Mouse (Mus musculus): Measurements from ENCODE around the gene Ninl. TPM values are rescaled to one million over a fixed set of nuclear protein-coding genes. Genes with fewer than 3 reads are reported as not detected.

Gene Ninl
- polyA plus RNA-seq, 1 experiment from 2014 or later = 12.4 TPM

Other genes with a start within 250 kb of the Ninl start
- gene Abhd12, start 134.6 kb downstream of the Ninl start, polyA plus RNA-seq (2015; fragmentation: Nextera tagmentation; extraction: Ambion mirVana) = 21.3 and 21.7 TPM in 2 replicates
- gene Gins1, start 134.0 kb downstream of the Ninl start, polyA plus RNA-seq (2015; fragmentation: Nextera tagmentation; extraction: Ambion mirVana) = 29.1 and 31.7 TPM in 2 replicates
- gene Nanp, start within 50 bp of the Ninl start, polyA plus RNA-seq (2015; fragmentation: Nextera tagmentation; extraction: Ambion mirVana) = 60.8 and 65.2 TPM in 2 replicates
- not detected in 2 replicates for gene Gm14151, start 53.0 kb upstream of the Ninl start, polyA plus RNA-seq (2015; fragmentation: Nextera tagmentation; extraction: Ambion mirVana)
- gene Gm14147, start 58.9 kb upstream of the Ninl start, polyA plus RNA-seq (2015; fragmentation: Nextera tagmentation; extraction: Ambion mirVana) = not detected in 2 replicates

Data from liver, embryonic 15.5 days (tissue).